Mouse (Mus musculus) layer of hippocampus, adult 2 months (tissue): Measurements from ENCODE around the gene Ubap2. TPM values are rescaled to one million over a fixed set of nuclear protein-coding genes. Genes with fewer than 3 reads are reported as not detected.
A peak's percentile ranks its signal among the peaks of the same experiment; 100 is the strongest.

Source experiments
- DNase-seq, 2 experiments: peaks; one replicate each; pipeline ENCODE4 v3.0.0; 2022; ENCODE audit warnings: low spot score in 2 of 2
- H3K27ac ChIP-seq: fragments of 200-600 bp; 2 replicates; pipeline ENCODE4 v1.8.1; 2022
- H3K4me3 ChIP-seq: fragments of 200-600 bp; 2 replicates; pipeline ENCODE4 v1.8.1; 2022; ENCODE audit warnings: mild to moderate bottlenecking
- CTCF ChIP-seq: fragments of 200-600 bp; conservative IDR thresholded peaks from 2 replicates; pipeline ENCODE4 v1.8.1; 2022; ENCODE audit warnings: antibody characterized with exemption, mild to moderate bottlenecking, moderate library complexity
- total RNA-seq, 2 experiments: library from RNA; stranded (reverse); gene quantifications; 2 replicates each; pipeline ENCODE4 v1.2.3; 2021

The Ubap2 gene
- total RNA-seq, 2 experiments from 2014 or later = 40.9 to 45.0 TPM

DNA sequence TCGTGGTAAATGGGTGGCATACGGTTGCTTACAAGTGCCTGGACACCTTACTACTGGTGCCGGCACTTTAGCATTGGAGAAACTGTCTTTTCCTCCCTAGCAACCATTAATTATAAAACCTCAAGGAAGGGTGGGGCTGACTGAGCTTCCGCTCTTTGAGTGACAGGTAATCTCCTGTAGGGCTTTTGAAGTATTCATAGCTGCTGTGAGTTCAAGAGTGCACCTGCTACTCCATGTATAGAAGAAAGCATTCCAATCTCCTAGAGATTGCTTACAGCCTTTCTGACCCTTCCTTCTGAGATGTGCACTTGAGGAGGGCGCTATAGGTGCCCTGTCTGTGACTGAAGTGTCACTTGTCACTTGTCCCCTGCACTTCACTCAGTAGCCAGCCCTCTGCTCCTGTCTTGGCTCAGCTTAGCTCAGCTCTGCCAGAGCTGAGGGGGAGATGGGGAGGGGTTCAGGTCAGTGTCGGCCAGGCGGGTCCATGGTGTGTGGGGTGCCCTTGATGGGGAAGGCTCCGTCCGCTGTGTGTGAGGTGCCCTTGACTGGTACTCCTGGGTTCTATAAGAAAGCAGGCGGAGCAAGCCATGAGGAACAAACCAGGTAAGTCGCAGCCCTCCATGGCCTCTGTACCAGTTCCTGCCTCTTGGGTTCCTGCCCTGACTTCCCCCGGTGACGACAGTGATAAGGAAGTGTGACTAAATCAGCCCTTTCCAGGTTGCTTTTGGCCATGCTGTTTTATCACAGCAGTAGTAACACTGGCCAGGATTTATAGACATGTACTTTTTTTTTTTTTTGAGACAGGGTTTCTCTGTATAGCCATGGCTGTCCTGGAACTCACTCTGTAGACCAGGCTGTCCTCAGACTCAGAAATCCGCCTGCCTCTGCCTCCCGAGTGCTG lies 94.9 kb downstream of the Ubap2 start:
- DNase-seq = no peak
- H3K4me3 ChIP-seq = no peak overlapping the region
- 0 out of 2 replicates have a peak overlapping the region, but pooled peaks have one; percentile 7 for H3K27ac ChIP-seq
- TF ChIP-seq CTCF = no peak

DNA sequence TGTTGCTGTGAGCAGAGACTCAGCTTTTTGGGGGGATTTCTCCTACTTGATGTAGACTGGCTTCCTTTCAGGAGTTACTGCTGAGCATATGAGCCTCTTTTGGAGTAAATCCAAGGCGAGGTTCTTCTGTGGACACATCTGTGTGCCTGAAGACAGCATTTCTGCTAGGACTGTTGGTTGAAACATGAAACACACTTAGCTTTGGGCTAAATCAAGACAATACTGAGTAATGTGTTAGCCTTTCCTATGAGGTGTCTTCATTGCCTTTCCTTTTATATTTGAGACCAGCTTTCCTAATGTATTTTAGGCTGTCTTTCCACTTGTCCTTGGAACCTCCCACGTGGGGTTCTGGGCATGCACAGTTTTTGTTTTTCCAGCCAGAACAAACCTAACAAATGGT lies 100.3 kb downstream of the Ubap2 start:
- TF ChIP-seq CTCF = no peak
- H3K27ac ChIP-seq = no peak overlapping the region

DNA sequence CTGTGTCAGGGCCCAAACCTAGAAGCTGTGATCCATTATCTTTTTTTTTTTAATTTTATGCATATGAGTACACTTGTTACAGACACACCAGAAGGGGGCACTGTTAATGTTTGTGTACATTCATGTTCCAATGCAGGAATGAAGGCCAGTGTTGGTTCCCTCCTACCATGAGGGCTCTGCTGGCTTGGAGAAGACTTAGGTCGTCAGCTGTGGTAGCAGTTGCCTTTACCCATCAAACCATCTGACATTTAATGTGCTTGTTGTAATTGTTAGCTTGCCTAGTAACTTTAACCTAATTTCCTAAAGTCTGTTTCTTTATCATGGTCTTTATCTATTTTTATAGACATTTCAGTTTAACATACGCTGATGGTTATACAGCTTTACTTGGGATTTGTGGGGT lies 104.0 kb downstream of the Ubap2 start:
- DNase-seq = no peak
- TF ChIP-seq CTCF = peak; percentile 54
- Histone ChIP-seq H3K4me3 (no peak overlapping the region), H3K27ac (no peak overlapping the region)

More for the DNA sequence above, 100.3 kb downstream of the Ubap2 start:
- DNase-seq = no peak
- no peak overlapping the region for H3K4me3 ChIP-seq

DNA sequence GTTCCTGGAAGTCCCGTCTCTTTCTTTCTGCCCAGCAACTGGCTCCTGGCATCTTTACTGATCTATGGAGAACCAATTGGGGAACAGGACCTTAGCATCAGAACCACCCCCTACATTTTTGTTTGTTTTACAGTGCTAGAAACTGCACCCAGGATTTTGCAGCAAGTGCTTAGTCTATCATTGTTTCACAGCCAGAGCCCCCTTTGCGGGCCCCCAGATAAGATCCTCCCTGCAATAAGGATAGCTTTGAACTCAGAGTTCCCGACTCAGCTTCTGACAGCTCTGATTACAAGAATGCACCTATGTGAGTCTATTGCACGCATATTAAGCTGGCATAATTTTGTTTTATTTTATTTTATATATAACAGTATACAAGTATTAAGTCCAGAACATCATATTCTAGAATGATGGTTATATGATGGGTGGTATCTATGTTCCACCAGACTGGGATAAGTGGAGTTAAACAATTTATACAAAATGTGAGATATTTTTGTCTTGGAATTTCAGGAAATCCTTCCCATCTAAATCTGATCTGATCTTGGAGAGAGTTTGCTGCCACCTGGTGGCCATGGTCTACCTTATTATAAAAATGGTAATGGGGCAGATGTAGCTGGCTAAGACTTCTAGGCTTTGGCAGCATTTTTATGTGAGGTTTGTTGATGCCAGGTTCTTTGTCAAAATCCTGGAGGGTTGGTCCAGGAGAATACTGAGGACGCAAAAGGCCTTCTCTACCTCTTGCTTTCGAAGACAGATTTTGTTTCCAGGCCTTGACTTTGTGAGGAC lies 109.1 kb downstream of the Ubap2 start:
- H3K4me3 ChIP-seq = no peak overlapping the region
- DNase-seq = peak; percentile 80 to 87
- peak; percentile 92 for TF ChIP-seq CTCF
- no peak overlapping the region for H3K27ac ChIP-seq

DNA sequence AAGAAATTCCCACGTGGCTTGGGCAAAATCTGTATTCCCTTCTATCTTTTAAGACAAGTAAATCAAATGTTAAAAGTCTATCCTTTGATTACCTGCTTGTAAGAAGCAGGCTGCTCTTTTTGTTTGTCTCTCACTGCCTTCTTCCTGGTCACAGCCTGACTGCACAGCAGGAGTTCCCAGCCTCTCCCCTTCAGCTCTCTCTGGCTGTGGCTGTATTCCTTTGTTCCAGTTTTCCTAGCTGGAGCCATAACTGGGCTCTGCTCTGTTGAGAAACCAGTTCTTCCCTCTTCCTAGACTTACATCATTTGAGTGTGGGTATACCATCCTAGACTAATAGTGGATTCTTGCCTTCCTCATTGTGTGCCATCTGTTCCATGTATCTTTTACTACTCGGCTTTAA lies 110.0 kb downstream of the Ubap2 start:
- H3K27ac ChIP-seq = no peak overlapping the region
- DNase-seq = no peak
- TF ChIP-seq CTCF = no peak
- H3K4me3 ChIP-seq = no peak overlapping the region

DNA sequence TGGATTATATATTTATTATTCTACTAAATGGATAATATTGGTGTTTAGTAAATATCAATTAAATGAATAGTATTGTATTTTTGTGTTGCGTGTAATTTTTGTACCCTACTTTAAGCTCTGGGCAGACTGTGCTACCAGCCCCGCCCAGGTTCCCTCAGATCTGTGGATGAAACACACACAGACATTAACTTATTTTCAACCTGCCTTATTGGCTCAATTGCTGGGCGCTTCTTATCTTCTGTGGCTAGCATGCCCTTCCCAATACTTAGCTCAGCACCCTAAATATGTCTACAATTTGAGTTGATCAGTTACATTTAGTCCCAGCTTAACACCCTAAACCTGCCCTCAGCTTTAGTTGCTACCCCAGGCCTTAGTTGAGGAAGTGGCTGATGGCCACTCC lies 113.7 kb downstream of the Ubap2 start:
- DNase-seq = no peak
- no peak overlapping the region for H3K4me3 ChIP-seq
- TF ChIP-seq CTCF = no peak
- no peak overlapping the region for H3K27ac ChIP-seq

DNA sequence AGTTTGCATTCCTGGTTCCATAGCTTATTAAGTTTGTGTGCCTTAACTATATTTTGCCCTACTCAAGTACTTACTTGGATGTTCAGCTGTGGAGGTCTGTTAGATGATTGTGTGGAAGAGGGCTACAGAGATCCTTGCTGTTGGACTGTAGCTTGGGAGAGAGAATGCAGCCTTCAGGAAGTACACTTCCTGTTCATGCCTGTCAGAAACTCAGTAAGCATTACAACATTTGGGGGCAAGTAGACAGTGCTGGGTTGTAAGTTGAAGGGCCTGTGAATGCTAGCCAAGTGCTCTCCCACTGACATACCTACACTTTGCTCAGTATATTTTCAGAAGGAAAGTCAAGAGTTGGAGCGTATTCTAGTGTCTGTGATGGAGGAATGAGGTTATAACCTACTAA lies 116.7 kb downstream of the Ubap2 start:
- no peak overlapping the region for H3K4me3 ChIP-seq
- DNase-seq = no peak
- no peak for TF ChIP-seq CTCF
- no peak overlapping the region for H3K27ac ChIP-seq

DNA sequence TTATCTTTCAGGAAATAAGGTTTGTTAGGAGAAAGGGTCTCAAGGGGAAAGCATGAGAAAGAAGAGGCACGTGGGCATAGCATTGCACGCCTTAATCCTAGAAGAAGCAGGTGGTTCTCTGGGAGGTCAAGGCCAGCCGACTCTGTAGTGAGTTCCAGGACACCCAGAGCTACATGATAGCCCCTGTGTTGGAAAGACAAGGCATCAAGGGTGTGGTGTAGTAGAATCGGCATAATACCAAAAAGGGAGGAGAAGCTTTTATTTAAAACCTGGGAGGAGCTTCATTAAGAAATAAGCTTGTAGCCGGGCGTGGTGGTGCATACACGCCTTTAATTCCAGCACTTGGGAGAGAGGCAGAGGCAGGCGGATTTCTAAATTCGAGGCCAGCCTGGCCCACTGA lies 118.0 kb downstream of the Ubap2 start:
- Histone ChIP-seq H3K4me3 (no peak overlapping the region), H3K27ac (no peak overlapping the region)
- TF ChIP-seq CTCF = no peak
- DNase-seq = no peak

DNA sequence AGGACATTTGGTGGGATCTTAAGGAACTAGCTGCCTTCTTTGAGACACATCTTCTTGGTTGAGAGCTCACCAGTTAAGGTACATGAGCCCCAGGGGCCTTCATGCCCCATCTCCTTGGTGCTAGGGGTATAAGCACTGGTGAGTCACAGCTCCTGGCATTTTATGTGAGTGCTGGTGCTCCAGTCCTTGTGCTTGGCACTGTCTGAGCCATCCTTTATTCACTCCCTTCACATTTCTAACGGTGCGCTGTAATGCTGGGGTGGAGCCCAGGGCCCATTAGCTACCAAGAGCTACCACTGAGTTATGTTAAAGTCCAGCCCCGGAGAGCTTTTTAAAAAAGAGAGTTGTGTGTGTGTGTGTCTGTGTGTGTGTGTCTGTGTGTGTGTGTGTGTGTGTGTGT lies 121.8 kb downstream of the Ubap2 start:
- H3K4me3 ChIP-seq = no peak overlapping the region
- H3K27ac ChIP-seq = no peak overlapping the region
- TF ChIP-seq CTCF = no peak
- no peak for DNase-seq

DNA sequence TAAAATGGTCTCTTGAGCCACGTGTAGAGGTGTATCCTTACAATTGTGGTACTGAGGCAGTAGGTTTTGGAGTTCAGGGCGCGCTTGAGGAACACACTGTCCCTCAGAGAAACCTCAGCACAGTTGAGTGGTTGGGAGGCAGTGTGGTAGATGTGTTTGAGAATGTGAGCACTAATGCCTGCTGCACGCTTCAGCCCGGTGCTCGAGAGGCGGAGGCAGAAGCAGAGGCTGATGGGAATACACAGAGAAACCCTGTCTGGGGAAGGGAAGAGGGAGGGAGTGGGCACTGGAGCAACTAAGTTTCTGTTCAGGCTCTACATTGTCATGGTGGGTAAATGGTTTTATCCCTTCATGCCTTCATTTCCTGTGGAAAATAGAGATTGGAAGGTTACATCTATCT lies 123.8 kb downstream of the Ubap2 start:
- H3K27ac ChIP-seq = no peak overlapping the region

DNA sequence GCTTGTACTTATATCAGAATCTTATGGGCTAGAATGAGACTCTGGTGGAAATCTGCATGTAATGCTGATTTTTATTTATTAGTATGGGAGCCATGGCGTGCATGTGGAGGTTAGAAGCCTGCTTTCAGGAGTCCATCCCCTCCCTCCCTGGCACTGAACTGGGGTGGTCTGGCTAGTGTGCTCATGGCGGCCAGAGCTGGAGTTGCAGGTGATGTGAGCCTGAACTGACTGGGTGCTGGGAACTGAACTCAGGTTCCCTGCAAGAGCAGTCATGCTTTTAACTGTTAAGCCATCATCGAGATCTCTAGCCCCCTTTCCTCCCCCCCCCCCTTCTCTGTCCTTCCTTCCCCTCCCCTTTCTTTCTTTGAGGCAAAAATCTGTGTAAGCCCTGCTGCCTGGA lies 125.1 kb downstream of the Ubap2 start:
- Histone ChIP-seq H3K4me3 (no peak overlapping the region), H3K27ac (no peak overlapping the region)
- TF ChIP-seq CTCF = no peak
- DNase-seq = no peak

More for the DNA sequence above, 123.8 kb downstream of the Ubap2 start:
- DNase-seq = no peak
- no peak for TF ChIP-seq CTCF
- no peak overlapping the region for H3K4me3 ChIP-seq

Other genes starting within 250 kb of the Ubap2 start
- under 1 TPM in 1 of 2 experiments, not detected in 1; 0.28 TPM for gene Aqp7, start 227.0 kb downstream of the Ubap2 start, total RNA-seq
- gene Aqp3, start 177.0 kb downstream of the Ubap2 start, total RNA-seq = not detected
- gene Nol6, start 150.7 kb downstream of the Ubap2 start, total RNA-seq = 100 to 1,000 TPM; 105 to 113 TPM
- 10 to 100 TPM; 77.3 to 81.1 TPM for gene Ube2r2, start 139.4 kb downstream of the Ubap2 start, total RNA-seq
- 10 to 100 TPM; 41.0 to 41.4 TPM for gene Dcaf12, start 39.7 kb upstream of the Ubap2 start, total RNA-seq
- 10 to 100 TPM; 39.3 to 40.4 TPM for gene Ubap1, start 73.9 kb upstream of the Ubap2 start, total RNA-seq
- 1 to 10 TPM; 1.2 to 1.3 TPM for gene Kif24, start 189.7 kb upstream of the Ubap2 start, total RNA-seq
- gene Nudt2, start 190.0 kb upstream of the Ubap2 start, total RNA-seq = 10 to 100 TPM; 29.3 to 30.4 TPM
- 10 to 100 TPM; 31.4 to 31.8 TPM for gene AI464131, start 227.9 kb upstream of the Ubap2 start, total RNA-seq
- gene 1110017D15Rik, start 242.2 kb upstream of the Ubap2 start, total RNA-seq = 1 to 10 TPM; 4.5 to 6.1 TPM